Mouse (Mus musculus) heart, embryonic 11.5 days (tissue): ENCODE data around the gene Aatk. TPM values are rescaled to one million over a fixed set of nuclear protein-coding genes. Genes with fewer than 3 reads are reported as not detected.

Experiments
- ATAC-seq: fragments of 200-750 bp; cut with Nextera tagmentation; replicated peaks from 2 replicates; pipeline ENCODE4 v1.8.0; 2017; ENCODE audit warnings: moderate library complexity; ENCODE audit not compliant: insufficient number of reproducible peaks, low FRiP score, low TSS enrichment
- H3K27ac ChIP-seq: fragments of 300-500 bp; sonication (generic); 2 replicates; pipeline ENCODE4 v1.5.1; 2014; ENCODE audit warnings: mild to moderate bottlenecking, low read depth, low read length
- H3K27me3 ChIP-seq: fragments of 300-500 bp; sonication (generic); 2 replicates; pipeline ENCODE4 v1.6.1; 2014; ENCODE audit warnings: mild to moderate bottlenecking, low read length, mixed read lengths; ENCODE audit not compliant: control insufficient read depth, insufficient read depth
- H3K36me3 ChIP-seq: fragments of 300-500 bp; sonication (generic); 2 replicates; pipeline ENCODE4 v1.6.1; 2014; ENCODE audit warnings: mild to moderate bottlenecking, low read length, moderate library complexity, mixed read lengths; ENCODE audit not compliant: control insufficient read depth, insufficient read depth
- H3K4me1 ChIP-seq: fragments of 300-500 bp; sonication (generic); 2 replicates; pipeline ENCODE4 v1.6.1; 2014; ENCODE audit warnings: low read length; ENCODE audit not compliant: control insufficient read depth, insufficient read depth
- H3K4me2 ChIP-seq: fragments of 300-500 bp; sonication (generic); 2 replicates; pipeline ENCODE4 v1.6.1; 2014; ENCODE audit warnings: mild to moderate bottlenecking, moderate library complexity
- H3K4me3 ChIP-seq: fragments of 300-500 bp; sonication (generic); 2 replicates; pipeline ENCODE4 v1.5.1; 2014; ENCODE audit warnings: low read depth, low read length
- H3K9ac ChIP-seq: fragments of 300-500 bp; sonication (generic); 2 replicates; pipeline ENCODE4 v1.6.1; 2014; ENCODE audit warnings: mild to moderate bottlenecking, low read depth, low read length, moderate library complexity
- H3K9me3 ChIP-seq: fragments of 300-500 bp; sonication (generic); replicated peaks from 2 replicates; pipeline ENCODE4 v1.6.1; 2016; ENCODE audit warnings: low read length; ENCODE audit not compliant: control insufficient read depth
- WGBS: fragments of 180-500 bp; shearing (Covaris S2); extraction: QIAGEN DNeasy Blood & Tissue Kit; methylation state at CpG from one replicate; pipeline ENCODE4 v1.1.7; 2014; ENCODE audit not compliant: insufficient replicate concordance; 5-methylcytosine and 5-hydroxymethylcytosine counted together
- polyA plus RNA-seq: library from polyadenylated mRNA; unstranded; fragments of >200 nt; fragmentation: Nextera tagmentation; extraction: Ambion mirVana; gene quantifications from 2 replicates; pipeline ENCODE4 v1.2.1, GENCODE M21; 2014

The Aatk gene
- polyA plus RNA-seq, 1 experiment from 2014 or later: 0.24 TPM

GRCm38 (mm10) chr11:120063326-120063725 is 16.4 kb upstream of the Aatk start:
- Histone ChIP-seq H3K27me3 (no peaks in the 10 kb centered on the region), H3K4me1 (peaks cover 7% of the 10 kb centered on the region; the same call in 1 of the 2 replicates), H3K9ac (no peak overlapping the region), H3K4me3 (no peak overlapping the region), H3K4me2 (no peak overlapping the region), H3K36me3 (peaks cover 9% of the 10 kb centered on the region; the same call in 1 of the 2 replicates), H3K9me3 (no peaks in the 10 kb centered on the region), H3K27ac (no peak overlapping the region)
- WGBS: 77% methylated on average over 5 of the region's 5 CpGs
- no peak for ATAC-seq

- no peak for ATAC-seq
- Histone ChIP-seq H3K4me1 (peaks cover 2% of the 10 kb centered on the region; the same call in 1 of the 2 replicates), H3K27ac (no peak overlapping the region), H3K9ac (no peak overlapping the region), H3K4me3 (no peak overlapping the region), H3K36me3 (no peaks in the 10 kb centered on the region), H3K9me3 (no peaks in the 10 kb centered on the region), H3K27me3 (no peaks in the 10 kb centered on the region), H3K4me2 (no peak overlapping the region)
- WGBS: 82% methylated on average over 8 of the region's 8 CpGs
These were observed 13.7 kb upstream of the Aatk start for GRCm38 (mm10) chr11:120060634-120061033.

GRCm38 (mm10) chr11:120055953-120056732 is 9.2 kb upstream of the Aatk start:
- Histone ChIP-seq H3K4me2 (no peak overlapping the region), H3K27me3 (no peaks in the 10 kb centered on the region), H3K4me1 (peaks cover 11% of the 10 kb centered on the region), H3K27ac (no peak overlapping the region), H3K4me3 (no peak overlapping the region), H3K9ac (no peak overlapping the region), H3K9me3 (no peaks in the 10 kb centered on the region), H3K36me3 (no peaks in the 10 kb centered on the region)
- WGBS: 78% methylated on average over 12 of the region's 12 CpGs
- no peak for ATAC-seq

GRCm38 (mm10) chr11:120053846-120054245 is 6.9 kb upstream of the Aatk start:
- no peak overlapping the region for H3K4me2 ChIP-seq
- no peaks in the 10 kb centered on the region for H3K9me3 ChIP-seq
- no peak for ATAC-seq
- peaks cover 13% of the 10 kb centered on the region for H3K4me1 ChIP-seq
- H3K9ac ChIP-seq: no peak overlapping the region
- H3K27me3 ChIP-seq: peaks cover 4% of the 10 kb centered on the region
- 86% methylated on average over 4 of the region's 4 CpGs for WGBS
- no peak overlapping the region for H3K4me3 ChIP-seq
- no peak overlapping the region for H3K27ac ChIP-seq
- H3K36me3 ChIP-seq: no peaks in the 10 kb centered on the region

GRCm38 (mm10) chr11:120052274-120052673 is 5.3 kb upstream of the Aatk start:
- no peaks in the 10 kb centered on the region for H3K9me3 ChIP-seq
- WGBS: 62% methylated on average over 9 of the region's 9 CpGs
- H3K9ac ChIP-seq: no peak overlapping the region
- H3K27me3 ChIP-seq: peaks cover 20% of the 10 kb centered on the region
- H3K4me2 ChIP-seq: no peak overlapping the region
- ATAC-seq: no peak
- H3K36me3 ChIP-seq: no peaks in the 10 kb centered on the region
- peaks cover 23% of the 10 kb centered on the region for H3K4me1 ChIP-seq
- no peak overlapping the region for H3K4me3 ChIP-seq
- no peak overlapping the region for H3K27ac ChIP-seq

GRCm38 (mm10) chr11:120051124-120051811 is 4.3 kb upstream of the Aatk start:
- Histone ChIP-seq H3K36me3 (no peaks in the 10 kb centered on the region), H3K27ac (peak overlapping the region; percentile 59), H3K4me2 (no peak overlapping the region; the same call in 1 of the 2 replicates), H3K9me3 (no peaks in the 10 kb centered on the region), H3K4me3 (no peak overlapping the region), H3K9ac (peak overlapping the region; percentile 54), H3K4me1 (peaks cover 23% of the 10 kb centered on the region), H3K27me3 (peaks cover 30% of the 10 kb centered on the region)
- no peak for ATAC-seq
- WGBS: 37% methylated on average over 14 of the region's 14 CpGs

GRCm38 (mm10) chr11:120049067-120049466 is 2.1 kb upstream of the Aatk start:
- Histone ChIP-seq H3K4me2 (no peak overlapping the region), H3K9me3 (no peaks in the 10 kb centered on the region), H3K4me1 (peaks cover 23% of the 10 kb centered on the region), H3K36me3 (no peaks in the 10 kb centered on the region), H3K9ac (no peak overlapping the region), H3K4me3 (no peak overlapping the region), H3K27me3 (peaks cover 40% of the 10 kb centered on the region), H3K27ac (no peak overlapping the region)
- ATAC-seq: no peak
- 84% methylated on average over 8 of the region's 8 CpGs for WGBS

GRCm38 (mm10) chr11:120048252-120048556 is 1.2 kb upstream of the Aatk start:
- H3K4me3 ChIP-seq: no peak overlapping the region

More at GRCm38 (mm10) chr11:120048252-120048556, 1.2 kb upstream of the Aatk start:
- Histone ChIP-seq H3K4me1 (peaks cover 23% of the 10 kb centered on the region), H3K36me3 (no peaks in the 10 kb centered on the region), H3K9ac (no peak overlapping the region), H3K27me3 (peaks cover 42% of the 10 kb centered on the region), H3K27ac (no peak overlapping the region), H3K9me3 (no peaks in the 10 kb centered on the region), H3K4me2 (peak overlapping the region; percentile 97)
- WGBS: 3% methylated on average over 23 of the region's 23 CpGs
- no peak for ATAC-seq
